Mouse (Mus musculus) neural tube, embryonic 15.5 days (tissue): Measurements from ENCODE around the gene Gm49393. TPM values are rescaled to one million over a fixed set of nuclear protein-coding genes. Genes with fewer than 3 reads are reported as not detected.
A peak's percentile ranks its signal among the peaks of the same experiment; 100 is the strongest.

Experiments
- ATAC-seq: fragments of 200-750 bp; cut with Nextera tagmentation; 2 replicates; pipeline ENCODE4 v1.8.0; 2017; ENCODE audit warnings: mild to moderate bottlenecking, moderate TSS enrichment, moderate library complexity; ENCODE audit not compliant: low FRiP score
- H3K27ac ChIP-seq: fragments of 300-500 bp; sonication (generic); replicated peaks from 2 replicates; pipeline ENCODE4 v1.5.1; 2015; ENCODE audit warnings: mild to moderate bottlenecking, inconsistent platforms
- H3K27me3 ChIP-seq: fragments of 300-500 bp; sonication (generic); replicated peaks from 2 replicates; pipeline ENCODE4 v1.6.1; 2015; ENCODE audit warnings: inconsistent platforms
- H3K36me3 ChIP-seq: fragments of 300-500 bp; sonication (generic); 2 replicates; pipeline ENCODE4 v1.6.1; 2015; ENCODE audit warnings: inconsistent platforms
- H3K4me1 ChIP-seq: fragments of 300-500 bp; sonication (generic); 2 replicates; pipeline ENCODE4 v1.6.1; 2015; ENCODE audit warnings: inconsistent platforms
- H3K4me2 ChIP-seq: fragments of 300-500 bp; sonication (generic); 2 replicates; pipeline ENCODE4 v1.6.1; 2015; ENCODE audit warnings: inconsistent platforms, mild to moderate bottlenecking, moderate library complexity
- H3K4me3 ChIP-seq: fragments of 300-500 bp; sonication (generic); replicated peaks from 2 replicates; pipeline ENCODE4 v1.5.1; 2015; ENCODE audit warnings: mild to moderate bottlenecking, inconsistent platforms
- H3K9ac ChIP-seq: fragments of 300-500 bp; sonication (generic); replicated peaks from 2 replicates; pipeline ENCODE4 v1.6.1; 2015; ENCODE audit warnings: mild to moderate bottlenecking, inconsistent platforms
- H3K9me3 ChIP-seq: fragments of 300-500 bp; sonication (generic); replicated peaks from 2 replicates; pipeline ENCODE4 v1.6.1; 2016; ENCODE audit warnings: inconsistent platforms
- whole genome bisulfite sequencing: fragments of 180-500 bp; shearing (Covaris S2); methylation state at CpG from one replicate; pipeline ENCODE4 v1.1.7; 2015; ENCODE audit warnings: mixed read lengths; 5-methylcytosine and 5-hydroxymethylcytosine counted together
- polyA plus RNA-seq: library from polyadenylated mRNA; unstranded; fragments of >200 nt; fragmentation: Nextera tagmentation; extraction: Ambion mirVana; gene quantifications from 2 replicates; pipeline ENCODE4 v1.2.1, GENCODE M21; 2015

Gm49393 gene
- polyA plus RNA-seq, 1 experiment from 2014 or later, result not detected

DNA sequence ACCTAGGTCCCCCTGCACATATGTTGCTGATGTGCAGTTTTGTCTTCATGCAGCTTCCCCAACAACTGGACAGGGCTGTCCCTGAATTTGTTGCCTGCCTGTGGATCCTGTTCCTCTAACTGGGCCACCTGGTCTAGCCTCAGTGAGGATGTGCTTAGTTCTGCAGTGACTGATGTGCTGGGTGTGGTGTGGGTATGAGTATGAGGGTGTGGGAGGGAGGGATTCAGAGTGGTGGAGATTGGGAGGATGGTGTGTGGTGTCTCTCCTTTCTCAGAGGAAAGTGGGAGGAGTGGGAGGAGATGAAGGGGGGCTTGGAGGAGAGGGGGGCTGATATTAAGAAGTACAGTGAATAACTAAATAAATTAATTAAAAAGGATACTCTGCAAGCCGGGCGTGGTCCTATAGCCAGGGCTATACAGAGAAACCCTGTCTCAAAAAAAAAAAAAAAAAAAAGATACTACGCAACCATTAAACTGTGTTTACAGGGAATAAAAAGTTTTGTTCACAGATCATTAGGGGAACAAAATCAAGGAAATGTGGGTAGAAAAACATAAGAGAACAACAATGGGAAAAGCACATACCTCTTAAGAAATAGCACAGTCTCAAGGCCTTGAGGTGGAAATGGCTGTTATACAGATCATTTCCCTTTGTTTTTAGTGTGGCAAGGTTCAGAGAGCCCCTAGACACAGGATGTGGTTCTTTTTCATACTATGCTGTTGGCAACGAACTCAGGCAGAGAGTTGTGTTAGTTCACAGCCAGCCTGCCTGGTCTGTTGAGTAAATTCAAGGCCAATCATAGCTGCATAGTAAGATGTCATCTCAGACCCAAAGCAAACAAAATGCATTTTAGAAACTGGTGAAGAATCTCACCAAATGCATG is 86.9 kb downstream of the Gm49393 start:
- Histone ChIP-seq H3K9me3 (no peaks in the 10 kb centered on the region), H3K36me3 (no peaks in the 10 kb centered on the region), H3K27ac (no peak overlapping the region), H3K4me2 (no peak overlapping the region), H3K9ac (no peak overlapping the region), H3K4me1 (no peaks in the 10 kb centered on the region), H3K27me3 (no peaks in the 10 kb centered on the region), H3K4me3 (no peak overlapping the region)
- no peak for ATAC-seq
- 87% methylated on average over 4 of the region's 4 CpGs for WGBS

DNA sequence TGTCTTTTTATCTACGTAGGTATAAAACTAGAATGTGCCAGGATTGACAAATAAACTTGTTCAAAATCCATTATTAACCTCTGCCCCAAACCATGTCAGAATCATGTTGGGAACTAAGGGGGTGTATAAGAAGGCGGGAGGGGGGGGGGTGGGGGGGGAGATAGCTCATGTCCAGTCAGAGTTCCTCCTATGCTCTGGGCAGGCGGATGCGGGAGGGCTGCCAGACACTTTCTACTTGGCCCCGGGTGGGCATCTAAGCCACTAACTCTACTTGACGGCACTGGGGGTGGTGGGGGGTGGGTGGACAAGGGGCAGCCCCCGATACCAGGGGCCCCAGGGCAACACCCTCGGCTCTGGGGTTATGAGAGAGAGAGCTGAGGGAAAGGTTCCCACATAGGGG is 92.2 kb downstream of the Gm49393 start:
- WGBS, result 67% methylated on average over 8 of the region's 8 CpGs
- H3K27ac ChIP-seq, result no peak overlapping the region
- H3K9me3 ChIP-seq, result no peaks in the 10 kb centered on the region
- H3K4me1 ChIP-seq, result no peaks in the 10 kb centered on the region
- no peak overlapping the region for H3K4me3 ChIP-seq
- no peak overlapping the region for H3K4me2 ChIP-seq
- H3K27me3 ChIP-seq, result no peaks in the 10 kb centered on the region
- peak; percentile 61; the same call in 1 of the 2 replicates for ATAC-seq
- H3K36me3 ChIP-seq, result no peaks in the 10 kb centered on the region
- no peak overlapping the region for H3K9ac ChIP-seq

DNA sequence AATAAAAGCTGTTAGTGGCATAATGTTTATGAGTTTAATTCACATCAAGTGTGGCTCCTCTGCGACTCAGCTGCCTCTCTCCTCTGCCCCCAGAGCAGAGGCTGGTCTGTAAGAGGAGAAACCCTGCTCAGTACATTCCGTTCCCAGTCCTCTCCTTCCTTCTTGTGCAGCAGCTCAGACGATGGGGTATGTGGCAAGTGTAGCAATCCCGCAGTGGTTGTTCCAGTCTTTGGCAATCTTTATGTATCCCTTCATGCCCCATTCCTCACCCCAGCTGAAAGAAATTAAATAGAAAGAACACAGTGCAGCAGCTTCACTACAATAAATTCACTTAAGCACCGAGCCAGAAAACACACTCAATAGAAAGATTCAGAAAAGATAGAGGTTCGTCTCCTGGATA is 92.7 kb downstream of the Gm49393 start:
- Histone ChIP-seq H3K27ac (no peak overlapping the region), H3K4me3 (no peak overlapping the region), H3K9me3 (no peaks in the 10 kb centered on the region), H3K4me1 (no peaks in the 10 kb centered on the region), H3K4me2 (no peak overlapping the region), H3K9ac (no peak overlapping the region), H3K36me3 (no peaks in the 10 kb centered on the region), H3K27me3 (no peaks in the 10 kb centered on the region)
- WGBS, result 55% methylated on average over 6 of the region's 6 CpGs
- peak; percentile 68; the same call in 1 of the 2 replicates for ATAC-seq

- Histone ChIP-seq H3K27ac (no peak overlapping the region), H3K4me1 (no peaks in the 10 kb centered on the region), H3K4me3 (no peak overlapping the region), H3K27me3 (no peaks in the 10 kb centered on the region), H3K9ac (no peak overlapping the region), H3K9me3 (no peaks in the 10 kb centered on the region), H3K36me3 (no peaks in the 10 kb centered on the region), H3K4me2 (no peak overlapping the region)
- WGBS, result 80% methylated on average over 2 of the region's 2 CpGs
- no peak for ATAC-seq
Measured at GRCm38 (mm10) chr13:60839353-60839902, 96.0 kb downstream of the Gm49393 start.

DNA sequence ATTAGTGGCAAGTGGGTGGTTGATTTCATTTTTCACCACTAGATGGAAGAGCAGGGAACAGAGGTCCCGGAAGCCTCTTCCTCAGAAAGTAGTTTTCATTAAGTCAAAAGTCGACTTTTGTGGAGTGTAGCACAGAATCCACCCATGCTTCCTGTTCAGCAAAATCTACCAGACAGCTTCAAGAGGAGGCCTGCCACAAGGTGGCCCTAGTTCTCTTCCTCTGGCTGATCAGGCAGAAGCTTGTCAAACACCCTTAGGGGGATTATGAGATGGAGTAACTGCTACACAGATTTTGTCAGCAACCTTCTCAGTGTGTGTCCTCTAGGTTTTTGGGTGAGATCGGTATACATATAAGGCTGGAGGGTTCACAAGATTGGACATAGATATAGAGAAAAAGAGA is 109.3 kb downstream of the Gm49393 start:
- H3K4me2 ChIP-seq, result no peak overlapping the region
- H3K36me3 ChIP-seq, result no peaks in the 10 kb centered on the region
- H3K9ac ChIP-seq, result no peak overlapping the region
- H3K27ac ChIP-seq, result no peak overlapping the region
- no peaks in the 10 kb centered on the region for H3K27me3 ChIP-seq
- no peak overlapping the region for H3K4me3 ChIP-seq
- no peak for ATAC-seq
- no peaks in the 10 kb centered on the region for H3K4me1 ChIP-seq
- no peaks in the 10 kb centered on the region for H3K9me3 ChIP-seq
- 76% methylated on average over 3 of the region's 3 CpGs for WGBS

DNA sequence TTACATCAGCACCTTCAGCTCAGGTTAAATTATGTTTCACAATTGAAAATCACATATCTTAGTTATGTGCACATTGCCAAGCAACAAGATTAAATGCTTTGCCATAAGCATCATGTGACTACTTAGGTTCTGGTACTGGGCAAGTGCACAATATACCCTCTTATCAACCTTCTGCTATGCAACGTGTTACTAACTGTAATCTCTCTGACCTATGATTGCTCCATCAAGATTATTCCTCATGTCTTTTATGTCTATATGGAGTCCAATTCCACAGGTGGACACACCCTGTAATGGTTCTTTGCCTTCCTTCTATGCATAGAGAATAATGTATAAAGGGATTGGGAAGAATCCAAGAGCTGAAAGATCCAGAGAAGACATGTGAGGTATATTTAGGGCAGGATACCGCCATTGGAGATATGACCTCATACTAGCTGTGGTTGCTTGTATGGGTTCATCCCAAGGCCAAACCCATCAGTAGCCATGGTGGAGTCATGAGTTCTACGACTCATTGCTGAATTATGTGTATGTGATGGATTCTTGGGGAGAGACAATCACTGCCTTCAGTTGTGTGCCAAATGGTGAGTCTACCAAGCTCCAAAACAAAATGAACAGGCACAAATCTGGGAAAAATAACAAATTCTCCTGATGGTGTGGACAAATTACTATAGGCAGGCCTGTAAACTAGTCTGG is 114.8 kb downstream of the Gm49393 start:
- 77% methylated on average over 3 of the region's 3 CpGs for WGBS
- no peak for ATAC-seq
- Histone ChIP-seq H3K27ac (no peak overlapping the region), H3K4me2 (no peak overlapping the region), H3K36me3 (no peaks in the 10 kb centered on the region), H3K9me3 (no peaks in the 10 kb centered on the region), H3K4me1 (no peaks in the 10 kb centered on the region), H3K9ac (no peak overlapping the region), H3K4me3 (no peak overlapping the region), H3K27me3 (no peaks in the 10 kb centered on the region)

DNA sequence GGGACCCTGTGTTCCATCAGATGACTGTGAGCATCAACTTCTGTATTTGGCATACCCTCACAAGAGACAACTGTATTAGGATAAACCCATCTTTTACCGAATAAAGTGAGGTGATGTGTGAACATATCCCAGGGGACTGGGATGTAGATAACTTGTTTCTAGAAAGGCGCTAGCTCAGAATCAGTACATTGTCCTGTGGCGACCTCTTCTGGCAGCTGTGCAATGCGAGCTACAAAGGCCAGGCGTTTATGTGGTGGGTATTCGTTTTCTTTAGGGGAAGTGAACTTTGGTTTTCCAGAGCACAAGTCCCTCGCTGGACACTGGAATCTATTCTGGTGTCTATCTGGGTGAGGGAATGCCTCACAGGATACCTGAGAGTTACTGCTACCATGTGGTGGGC is 115.9 kb downstream of the Gm49393 start:
- no peak overlapping the region for H3K27ac ChIP-seq
- no peaks in the 10 kb centered on the region for H3K9me3 ChIP-seq
- H3K9ac ChIP-seq, result no peak overlapping the region
- H3K36me3 ChIP-seq, result no peaks in the 10 kb centered on the region
- no peak for ATAC-seq
- WGBS, result 14% methylated on average over 7 of the region's 7 CpGs
- H3K27me3 ChIP-seq, result no peaks in the 10 kb centered on the region
- H3K4me3 ChIP-seq, result no peak overlapping the region
- no peak overlapping the region for H3K4me2 ChIP-seq
- no peaks in the 10 kb centered on the region for H3K4me1 ChIP-seq

DNA sequence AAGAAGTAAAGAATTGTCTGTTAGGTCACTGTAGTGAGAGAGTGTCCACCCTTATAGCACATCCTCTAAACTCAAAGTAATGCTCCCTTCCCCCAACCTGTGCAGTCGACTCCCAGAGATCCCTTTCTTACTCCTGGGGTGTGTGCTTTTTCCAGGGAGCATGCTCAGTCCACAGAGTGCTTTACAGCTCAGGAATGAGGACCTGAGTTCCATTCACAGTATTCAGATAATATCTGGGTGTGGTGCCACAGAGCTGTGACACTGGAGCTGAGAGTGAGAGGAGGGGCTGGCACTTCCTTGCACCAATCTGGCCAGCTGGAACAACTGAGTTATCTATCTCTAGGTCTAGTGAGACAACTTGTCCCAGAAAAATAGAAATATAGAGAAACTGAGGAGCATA is 121.7 kb downstream of the Gm49393 start:
- no peak overlapping the region for H3K9ac ChIP-seq
- H3K9me3 ChIP-seq, result no peaks in the 10 kb centered on the region
- H3K27ac ChIP-seq, result no peak overlapping the region
- H3K4me2 ChIP-seq, result no peak overlapping the region
- H3K36me3 ChIP-seq, result no peaks in the 10 kb centered on the region
- H3K27me3 ChIP-seq, result no peaks in the 10 kb centered on the region
- no peaks in the 10 kb centered on the region for H3K4me1 ChIP-seq
- WGBS, result 65% methylated on average over 1 of the region's 1 CpGs
- H3K4me3 ChIP-seq, result no peak overlapping the region
- ATAC-seq, result no peak

DNA sequence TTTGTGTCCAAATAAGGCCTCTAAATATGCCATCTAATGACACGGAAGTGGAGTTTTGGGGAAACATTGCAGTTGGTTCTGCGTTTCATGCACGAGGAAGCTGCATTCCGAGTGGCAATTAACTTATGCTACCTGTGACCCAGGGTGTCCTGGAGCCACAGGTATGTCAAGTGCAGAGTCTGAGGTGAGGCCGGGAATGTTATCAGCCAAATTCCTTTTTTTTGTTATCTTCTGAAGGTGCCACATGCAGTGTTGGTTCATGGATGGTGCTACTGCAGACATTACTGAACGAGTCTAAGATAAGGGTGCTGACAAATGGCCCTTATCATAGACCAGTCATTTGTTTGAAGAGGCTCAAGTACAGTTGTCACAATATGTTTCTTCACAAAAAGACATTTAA is 122.6 kb downstream of the Gm49393 start:
- no peaks in the 10 kb centered on the region for H3K27me3 ChIP-seq
- no peak overlapping the region for H3K27ac ChIP-seq
- H3K4me3 ChIP-seq, result no peak overlapping the region
- no peaks in the 10 kb centered on the region for H3K9me3 ChIP-seq
- H3K4me2 ChIP-seq, result no peak overlapping the region
- WGBS, result 90% methylated on average over 6 of the region's 6 CpGs
- H3K4me1 ChIP-seq, result no peaks in the 10 kb centered on the region
- H3K9ac ChIP-seq, result no peak overlapping the region
- H3K36me3 ChIP-seq, result no peaks in the 10 kb centered on the region
- no peak for ATAC-seq

GRCm38 (mm10) chr13:60809690-60810089 is 125.7 kb downstream of the Gm49393 start:
- no peak for ATAC-seq
- Histone ChIP-seq H3K27ac (no peak overlapping the region), H3K27me3 (no peaks in the 10 kb centered on the region), H3K4me3 (no peak overlapping the region), H3K9ac (no peak overlapping the region), H3K4me1 (no peaks in the 10 kb centered on the region), H3K36me3 (no peaks in the 10 kb centered on the region), H3K4me2 (no peak overlapping the region), H3K9me3 (no peaks in the 10 kb centered on the region)
- 83% methylated on average over 2 of the region's 2 CpGs for WGBS
